Mouse (Mus musculus) myocyte (in vitro differentiated cells): Measurements from ENCODE around the gene Spata7. TPM values are rescaled to one million over a fixed set of nuclear protein-coding genes. Genes with fewer than 3 reads are reported as not detected.

Experiments
- H3K27me3 ChIP-seq: one replicate; pipeline ENCODE4 v1.6.1; 2011; ENCODE audit not compliant: control insufficient read depth, insufficient read depth, insufficient read length
- H3K36me3 ChIP-seq: one replicate; pipeline ENCODE4 v1.6.1; 2011; ENCODE audit not compliant: control insufficient read depth, insufficient read depth
- H3K4me2 ChIP-seq: one replicate; pipeline ENCODE4 v1.6.1; 2011; ENCODE audit warnings: low read depth, control low read depth
- H3K4me3 ChIP-seq: one replicate; pipeline ENCODE4 v1.5.1; 2011; ENCODE audit warnings: mild to moderate bottlenecking, control low read depth, moderate library complexity
- H3K79me2 ChIP-seq: one replicate; pipeline ENCODE4 v1.6.1; 2011; ENCODE audit not compliant: control insufficient read depth, insufficient read depth
- H3ac ChIP-seq: one replicate; pipeline ENCODE4 v1.6.1; 2011; ENCODE audit not compliant: control insufficient read depth, insufficient read length
- CEBPB ChIP-seq: IDR thresholded peaks from 2 replicates; pipeline ENCODE4 v1.6.1; 2011; ENCODE audit warnings: mild to moderate bottlenecking, moderate library complexity; ENCODE audit not compliant: poor library complexity, insufficient read depth, severe bottlenecking
- E2F4 ChIP-seq: IDR thresholded peaks from one replicate; pipeline ENCODE4 v1.6.1; 2011; ENCODE audit warnings: mild to moderate bottlenecking, control low read depth, moderate library complexity; ENCODE audit not compliant: insufficient read depth
- MAX ChIP-seq: IDR thresholded peaks from one replicate; pipeline ENCODE4 v1.6.1; 2011; ENCODE audit warnings: low read depth, mild to moderate bottlenecking, control low read depth
- MYOD1 ChIP-seq, 3 experiments: IDR thresholded peaks; one replicate each; pipeline ENCODE4 v1.6.1; 2011; ENCODE audit warnings: control low read depth in 2 of 3, low read depth in 2 of 3, mild to moderate bottlenecking in 2 of 3, moderate library complexity in 1 of 3; ENCODE audit not compliant: insufficient read length in 2 of 3, control insufficient read depth in 1 of 3
- MYOG ChIP-seq, 3 experiments: IDR thresholded peaks; one replicate each; pipeline ENCODE4 v1.6.1; 2011; ENCODE audit warnings: control low read depth in 2 of 3, low read depth in 2 of 3, mild to moderate bottlenecking in 2 of 3; ENCODE audit not compliant: insufficient read length in 2 of 3, control insufficient read depth in 1 of 3, insufficient read depth in 1 of 3
- POLR2A ChIP-seq: IDR thresholded peaks from one replicate; pipeline ENCODE4 v1.6.1; 2011; ENCODE audit warnings: low read depth, mild to moderate bottlenecking, control low read depth, moderate library complexity; ENCODE audit not compliant: insufficient read length
- POLR2AphosphoS2 ChIP-seq: IDR thresholded peaks from one replicate; pipeline ENCODE4 v1.6.1; 2011; ENCODE audit warnings: low read depth, control low read depth; ENCODE audit not compliant: insufficient read length
- REST ChIP-seq: IDR thresholded peaks from one replicate; pipeline ENCODE4 v1.6.1; 2011; ENCODE audit warnings: mild to moderate bottlenecking, control low read depth, moderate library complexity; ENCODE audit not compliant: insufficient read depth, insufficient read length
- SRF ChIP-seq: IDR thresholded peaks from one replicate; pipeline ENCODE4 v1.6.1; 2011; ENCODE audit warnings: low read depth; ENCODE audit not compliant: control insufficient read depth, insufficient read length
- TCF12 ChIP-seq: IDR thresholded peaks from one replicate; pipeline ENCODE4 v1.6.1; 2011; ENCODE audit warnings: mild to moderate bottlenecking, control low read depth; ENCODE audit not compliant: poor library complexity, insufficient read depth, severe bottlenecking
- TCF3 ChIP-seq: IDR thresholded peaks from one replicate; pipeline ENCODE4 v1.6.1; 2011; ENCODE audit warnings: low read depth, control low read depth; ENCODE audit not compliant: insufficient read length
- USF1 ChIP-seq: IDR thresholded peaks from one replicate; pipeline ENCODE4 v1.6.1; 2011; ENCODE audit warnings: low read depth, mild to moderate bottlenecking, control low read depth, moderate library complexity
- polyA plus RNA-seq: library from polyadenylated mRNA; unstranded; fragments of >200 nt; fragmentation: generic; extraction: Trizol; gene quantifications from one replicate; pipeline ENCODE4 v1.2.1, GENCODE M21; 2012; ENCODE audit warnings: missing spikeins

The Spata7 gene
- polyA plus RNA-seq, 1 experiment: 3.8 TPM

GRCm38 (mm10) chr12:98714757-98715156 lies 86.8 kb downstream of the Spata7 start:
- Histone ChIP-seq H3K4me2 (peak overlapping the region; percentile 77), H3K36me3 (no peaks in the 10 kb centered on the region), H3ac (no peak overlapping the region), H3K79me2 (peaks cover 41% of the 10 kb centered on the region), H3K27me3 (no peaks in the 10 kb centered on the region), H3K4me3 (no peak overlapping the region)
- TF ChIP-seq CEBPB (no peak), TCF3 (no peak), TCF12 (no peak), SRF (no peak), MYOD1 (IDR thresholded peaks at IDR 0.05; ENCODE audit: control insufficient read depth in 1 of 3, insufficient read length in 2 of 3, low read depth in 2 of 3) (no peak), POLR2A (no peak), REST (no peak), E2F4 (no peak), MAX (no peak), POLR2AphosphoS2 (no peak), USF1 (no peak), MYOG (IDR thresholded peaks at IDR 0.05; ENCODE audit: control insufficient read depth in 1 of 3, insufficient read depth in 1 of 3, insufficient read length in 2 of 3, low read depth in 2 of 3) (no peak)

- TF ChIP-seq MYOG (IDR thresholded peaks at IDR 0.05; ENCODE audit: control insufficient read depth in 1 of 3, insufficient read depth in 1 of 3, insufficient read length in 2 of 3, low read depth in 2 of 3) (no peak), TCF12 (no peak), TCF3 (no peak), MAX (no peak), E2F4 (no peak), POLR2AphosphoS2 (no peak), MYOD1 (IDR thresholded peaks at IDR 0.05; ENCODE audit: control insufficient read depth in 1 of 3, insufficient read length in 2 of 3, low read depth in 2 of 3) (no peak), POLR2A (no peak), REST (no peak), CEBPB (no peak), SRF (no peak), USF1 (no peak)
- H3ac ChIP-seq: no peak overlapping the region
- no peak overlapping the region for H3K4me3 ChIP-seq
- H3K79me2 ChIP-seq: peaks cover 53% of the 10 kb centered on the region
- H3K27me3 ChIP-seq: no peaks in the 10 kb centered on the region
- H3K4me2 ChIP-seq: no peak overlapping the region
- H3K36me3 ChIP-seq: no peaks in the 10 kb centered on the region
These were observed 88.2 kb downstream of the Spata7 start for GRCm38 (mm10) chr12:98716142-98716541.

Other genes starting within 250 kb of the Spata7 start
- not detected for gene Kcnk10, start 49.8 kb upstream of the Spata7 start, polyA plus RNA-seq
- 30.1 TPM for gene Ptpn21, start 109.2 kb downstream of the Spata7 start, polyA plus RNA-seq
- gene Zc3h14, start 118.8 kb downstream of the Spata7 start, polyA plus RNA-seq: 35.9 TPM